Mouse (Mus musculus) C2C12 (cell line): ENCODE data around the gene Vwa3b. TPM values are rescaled to one million over a fixed set of nuclear protein-coding genes. Genes with fewer than 3 reads are reported as not detected.

Experiments used
- H3K27me3 ChIP-seq: one replicate; pipeline ENCODE4 v1.6.1; 2011; ENCODE audit not compliant: control insufficient read depth, insufficient read depth, insufficient read length
- H3K36me3 ChIP-seq: one replicate; pipeline ENCODE4 v1.6.1; 2011; ENCODE audit not compliant: control insufficient read depth, insufficient read depth
- H3K4me3 ChIP-seq: one replicate; pipeline ENCODE4 v1.5.1; 2011; ENCODE audit warnings: mild to moderate bottlenecking, control low read depth; ENCODE audit not compliant: poor library complexity, insufficient read depth, severe bottlenecking
- H3K79me2 ChIP-seq: one replicate; pipeline ENCODE4 v1.6.1; 2011; ENCODE audit not compliant: control insufficient read depth, insufficient read depth
- H3K79me3 ChIP-seq: one replicate; pipeline ENCODE4 v1.6.1; 2011; ENCODE audit warnings: low read depth, control low read depth
- H3ac ChIP-seq: one replicate; pipeline ENCODE3; 2011; ENCODE audit warnings: low read depth; ENCODE audit not compliant: control insufficient read depth, insufficient read length
- CEBPB ChIP-seq: IDR thresholded peaks from one replicate; pipeline ENCODE4 v1.6.1; 2011; ENCODE audit warnings: low read depth, mild to moderate bottlenecking, control low read depth, moderate library complexity
- CTCF ChIP-seq: IDR thresholded peaks from one replicate; pipeline ENCODE4 v1.5.1; 2011; ENCODE audit not compliant: control insufficient read depth, insufficient read depth, insufficient read length
- FOSL1 ChIP-seq: IDR thresholded peaks from one replicate; pipeline ENCODE4 v1.8.0; 2011; ENCODE audit warnings: mild to moderate bottlenecking, low read length; ENCODE audit not compliant: poor library complexity, insufficient read depth, severe bottlenecking
- MAX ChIP-seq: IDR thresholded peaks from one replicate; pipeline ENCODE4 v1.6.1; 2011; ENCODE audit warnings: mild to moderate bottlenecking, control low read depth
- MYOD1 ChIP-seq: IDR thresholded peaks from one replicate; pipeline ENCODE4 v1.6.1; 2011; ENCODE audit warnings: low read depth; ENCODE audit not compliant: control insufficient read depth, insufficient read length
- MYOG ChIP-seq: IDR thresholded peaks from one replicate; pipeline ENCODE4 v1.6.1; 2011; ENCODE audit not compliant: control insufficient read depth, insufficient read length; ENCODE audit errors: extremely low read depth
- USF1 ChIP-seq: IDR thresholded peaks from one replicate; pipeline ENCODE4 v1.6.1; 2011; ENCODE audit warnings: low read depth, mild to moderate bottlenecking, control low read depth, moderate library complexity
- polyA plus RNA-seq: library from polyadenylated mRNA; unstranded; fragments of >200 nt; fragmentation: generic; extraction: Trizol; gene quantifications from one replicate; pipeline ENCODE4 v1.2.1, GENCODE M21; 2012; ENCODE audit warnings: missing spikeins

Vwa3b gene
- polyA plus RNA-seq, 1 experiment: not detected

GRCm38 (mm10) chr1:37132433-37132832 is 106.0 kb downstream of the Vwa3b start:
- Histone ChIP-seq H3K4me3 (no peak overlapping the region), H3K27me3 (peaks cover 3% of the 10 kb centered on the region), H3K36me3 (no peaks in the 10 kb centered on the region), H3K79me3 (no peaks in the 10 kb centered on the region), H3ac (no peak overlapping the region), H3K79me2 (no peaks in the 10 kb centered on the region)
- TF ChIP-seq USF1 (no peak), FOSL1 (no peak), MYOG (no peak), MYOD1 (no peak), CEBPB (no peak), MAX (no peak), CTCF (no peak)

GRCm38 (mm10) chr1:37145966-37146365 is 119.6 kb downstream of the Vwa3b start:
- Histone ChIP-seq H3K36me3 (no peaks in the 10 kb centered on the region), H3K79me3 (no peaks in the 10 kb centered on the region), H3K79me2 (no peaks in the 10 kb centered on the region), H3ac (no peak overlapping the region), H3K27me3 (no peaks in the 10 kb centered on the region), H3K4me3 (no peak overlapping the region)
- no peak for TF ChIP-seq MAX
- TF ChIP-seq MYOD1: no peak
- TF ChIP-seq CTCF: no peak
- TF ChIP-seq USF1: no peak

DNA sequence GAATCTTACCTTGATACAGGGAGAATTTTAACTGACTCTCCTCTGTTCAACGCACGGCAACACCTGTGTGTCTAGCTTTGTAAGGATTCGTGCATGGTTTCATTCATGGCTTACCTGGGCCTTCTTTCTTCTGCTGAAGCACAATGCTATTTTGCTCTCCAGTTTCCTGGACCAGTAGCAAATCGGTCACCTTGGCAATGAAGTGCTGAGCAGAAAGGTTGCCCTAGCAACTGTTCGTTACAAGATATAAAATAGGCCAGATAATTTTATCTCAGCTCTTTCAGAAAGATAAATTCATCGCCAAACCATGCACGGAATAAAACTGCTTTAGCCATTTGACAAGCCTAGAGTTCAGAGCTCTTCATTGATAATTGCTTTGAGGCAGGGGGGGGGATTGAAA is 123.5 kb downstream of the Vwa3b start:
- Histone ChIP-seq H3K4me3 (no peak overlapping the region), H3K79me3 (no peaks in the 10 kb centered on the region), H3K36me3 (no peaks in the 10 kb centered on the region), H3ac (no peak overlapping the region), H3K27me3 (peaks cover under 1% of the 10 kb centered on the region), H3K79me2 (no peaks in the 10 kb centered on the region)
- TF ChIP-seq CTCF (no peak), CEBPB (no peak), MAX (no peak), USF1 (no peak), FOSL1 (no peak), MYOG (no peak)

- H3ac ChIP-seq: no peak overlapping the region
- no peaks in the 10 kb centered on the region for H3K36me3 ChIP-seq
- H3K79me2 ChIP-seq: no peaks in the 10 kb centered on the region
- TF ChIP-seq MYOD1: no peak
- no peak for TF ChIP-seq FOSL1
- no peak for TF ChIP-seq MYOG
- no peak for TF ChIP-seq CEBPB
- no peak for TF ChIP-seq USF1
- no peak for TF ChIP-seq CTCF
- TF ChIP-seq MAX: no peak
- peaks cover 4% of the 10 kb centered on the region for H3K27me3 ChIP-seq
- no peak overlapping the region for H3K4me3 ChIP-seq
- no peaks in the 10 kb centered on the region for H3K79me3 ChIP-seq
These were observed 125.5 kb downstream of the Vwa3b start for GRCm38 (mm10) chr1:37151896-37152295.

GRCm38 (mm10) chr1:37166066-37166465 is 139.7 kb downstream of the Vwa3b start:
- H3K36me3 ChIP-seq: no peaks in the 10 kb centered on the region
- H3ac ChIP-seq: no peak overlapping the region
- H3K4me3 ChIP-seq: no peak overlapping the region
- TF ChIP-seq USF1 (no peak), FOSL1 (no peak), CTCF (no peak), MYOD1 (no peak), MYOG (no peak), MAX (no peak), CEBPB (no peak)
- no peaks in the 10 kb centered on the region for H3K79me3 ChIP-seq
- H3K79me2 ChIP-seq: no peaks in the 10 kb centered on the region
- H3K27me3 ChIP-seq: no peaks in the 10 kb centered on the region

DNA sequence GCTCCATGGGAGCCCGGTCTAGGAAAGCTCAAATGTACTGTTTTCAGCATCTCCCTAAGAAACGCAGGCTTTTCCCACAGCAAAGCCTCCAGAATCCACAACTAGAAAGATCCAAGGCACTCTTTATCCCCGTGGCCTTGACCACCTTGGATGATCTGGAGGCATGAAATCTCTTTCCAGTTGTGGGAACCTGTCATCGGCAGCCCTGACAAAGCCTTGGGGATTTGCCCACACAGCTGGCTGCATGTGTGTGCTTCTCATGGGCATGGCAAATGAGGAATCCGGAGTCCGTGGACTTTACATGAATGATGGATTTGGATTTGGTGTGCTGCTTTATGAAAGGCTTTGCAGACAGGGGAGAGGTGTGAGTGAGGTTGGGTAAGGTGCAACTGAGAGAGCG is 141.5 kb downstream of the Vwa3b start:
- no peaks in the 10 kb centered on the region for H3K79me3 ChIP-seq
- H3ac ChIP-seq: no peak overlapping the region
- H3K4me3 ChIP-seq: no peak overlapping the region
- H3K79me2 ChIP-seq: no peaks in the 10 kb centered on the region
- H3K36me3 ChIP-seq: no peaks in the 10 kb centered on the region
- no peak for TF ChIP-seq MYOD1
- TF ChIP-seq FOSL1: no peak
- TF ChIP-seq MYOG: no peak
- TF ChIP-seq USF1: no peak
- TF ChIP-seq CEBPB: no peak
- no peak for TF ChIP-seq CTCF
- no peak for TF ChIP-seq MAX
- no peaks in the 10 kb centered on the region for H3K27me3 ChIP-seq
